Mouse (Mus musculus): ENCODE data around the gene Rps6. TPM values are rescaled to one million over a fixed set of nuclear protein-coding genes. Genes with fewer than 3 reads are reported as not detected.
"Not testable (repeated sequence)": the region's sequence is repeated elsewhere in the genome, so short reads cannot be mapped to it uniquely, and the experiment has no call there.

Rps6 gene
- total and polyA plus RNA-seq, 3 experiments = 325 to 601 (median 491) TPM

GRCm38 (mm10) chr4:86847246-86847645 is 10.0 kb downstream of the Rps6 start:
- H3K27ac ChIP-seq = no peak overlapping the region
- no peaks in the 10 kb centered on the region for H3K79me2 ChIP-seq (replicated peaks; ENCODE audit: control insufficient read depth, insufficient read depth, low read length)
- TF ChIP-seq POLR2A (IDR thresholded peaks at IDR 0.05; ENCODE audit: insufficient read depth, low read depth, low read length) = no peak
- no peak for TF ChIP-seq CTCF (IDR thresholded peaks at IDR 0.05)
- no peak for TF ChIP-seq EP300 (IDR thresholded peaks at IDR 0.05; ENCODE audit: insufficient read depth, low read depth, low read length)
- intact Hi-C loops (cut with DNase I) = no loop called here
- H3K9ac ChIP-seq (ENCODE audit: low read depth, low read length) = no peak overlapping the region
- H3K27me3 ChIP-seq (ENCODE audit: control insufficient read depth, insufficient read depth, low read length) = no peaks in the 10 kb centered on the region
- no peak overlapping the region for H3K4me3 ChIP-seq
- WGBS = 57% methylated on average over 2 of the region's 2 CpGs
- no peaks in the 10 kb centered on the region for H3K4me1 ChIP-seq (ENCODE audit: control insufficient read depth, insufficient read depth, low read length)
- H3K36me3 ChIP-seq (ENCODE audit: control insufficient read depth, insufficient read depth, low read length) = peaks cover 4% of the 10 kb centered on the region; the same call in 1 of the 2 replicates
- DNase-seq = no peak

- intact Hi-C loops (cut with DNase I) = no loop called here
- peaks cover 4% of the 10 kb centered on the region; the same call in 1 of the 2 replicates for H3K36me3 ChIP-seq (ENCODE audit: control insufficient read depth, insufficient read depth, low read length)
Measured at GRCm38 (mm10) chr4:86845384-86845783, 11.8 kb downstream of the Rps6 start.

GRCm38 (mm10) chr4:86841141-86841540 is 16.1 kb downstream of the Rps6 start:
- H3K4me3 ChIP-seq; H3K36me3 ChIP-seq (ENCODE audit: control insufficient read depth, insufficient read depth, low read length); H3K79me2 ChIP-seq (replicated peaks; ENCODE audit: control insufficient read depth, insufficient read depth, low read length): not testable (repeated sequence)

More at GRCm38 (mm10) chr4:86845384-86845783, 11.8 kb downstream of the Rps6 start:
- 52% methylated on average over 3 of the region's 3 CpGs for WGBS
- no peak overlapping the region for H3K4me3 ChIP-seq
- TF ChIP-seq EP300 (IDR thresholded peaks at IDR 0.05; ENCODE audit: insufficient read depth, low read depth, low read length) = no peak
- no peak for TF ChIP-seq POLR2A (IDR thresholded peaks at IDR 0.05; ENCODE audit: insufficient read depth, low read depth, low read length)
- TF ChIP-seq CTCF (IDR thresholded peaks at IDR 0.05) = no peak
- no peak overlapping the region for H3K9ac ChIP-seq (ENCODE audit: low read depth, low read length)
- no peak overlapping the region for H3K27ac ChIP-seq
- no peaks in the 10 kb centered on the region for H3K79me2 ChIP-seq (replicated peaks; ENCODE audit: control insufficient read depth, insufficient read depth, low read length)
- H3K27me3 ChIP-seq (ENCODE audit: control insufficient read depth, insufficient read depth, low read length) = no peaks in the 10 kb centered on the region
- DNase-seq = peak; percentile 30 to 59
- H3K4me1 ChIP-seq (ENCODE audit: control insufficient read depth, insufficient read depth, low read length) = no peaks in the 10 kb centered on the region

GRCm38 (mm10) chr4:86831896-86832295 is 25.3 kb downstream of the Rps6 start:
- Histone ChIP-seq H3K27ac (no peak overlapping the region), H3K36me3 (ENCODE audit: control insufficient read depth, insufficient read depth, low read length) (no peaks in the 10 kb centered on the region; the same call in 1 of the 2 replicates), H3K27me3 (ENCODE audit: control insufficient read depth, insufficient read depth, low read length) (no peaks in the 10 kb centered on the region), H3K4me1 (ENCODE audit: control insufficient read depth, insufficient read depth, low read length) (no peaks in the 10 kb centered on the region), H3K9ac (ENCODE audit: low read depth, low read length) (no peak overlapping the region), H3K79me2 (replicated peaks; ENCODE audit: control insufficient read depth, insufficient read depth, low read length) (no peaks in the 10 kb centered on the region), H3K4me3 (no peak overlapping the region)
- TF ChIP-seq CTCF (IDR thresholded peaks at IDR 0.05) (no peak), POLR2A (IDR thresholded peaks at IDR 0.05; ENCODE audit: insufficient read depth, low read depth, low read length) (no peak), EP300 (IDR thresholded peaks at IDR 0.05; ENCODE audit: insufficient read depth, low read depth, low read length) (no peak)
- DNase-seq = no peak
- intact Hi-C loops (cut with DNase I) = no loop called here
- 90% methylated on average over 2 of the region's 2 CpGs for WGBS

More at GRCm38 (mm10) chr4:86841141-86841540, 16.1 kb downstream of the Rps6 start:
- DNase-seq; H3K27ac ChIP-seq; H3K27me3 ChIP-seq (ENCODE audit: control insufficient read depth, insufficient read depth, low read length); H3K4me1 ChIP-seq (ENCODE audit: control insufficient read depth, insufficient read depth, low read length); H3K9ac ChIP-seq (ENCODE audit: low read depth, low read length): not testable (repeated sequence)
- WGBS = 98% methylated on average over 2 of the region's 2 CpGs
- intact Hi-C loops (cut with DNase I) = loop anchor here (5.0 kb wide), 1 partner anchor 81 kb away; no protein-coding TSS in a partner anchor

- no peak overlapping the region for H3K27ac ChIP-seq
- DNase-seq = no peak
- H3K4me1 ChIP-seq (ENCODE audit: control insufficient read depth, insufficient read depth, low read length) = no peaks in the 10 kb centered on the region
- H3K4me3 ChIP-seq = no peak overlapping the region
- intact Hi-C loops (cut with DNase I) = no loop called here
- peaks cover 6% of the 10 kb centered on the region for H3K36me3 ChIP-seq (ENCODE audit: control insufficient read depth, insufficient read depth, low read length)
- WGBS = 58% methylated on average over 7 of the region's 7 CpGs
- H3K27me3 ChIP-seq (ENCODE audit: control insufficient read depth, insufficient read depth, low read length) = no peaks in the 10 kb centered on the region
- no peak for TF ChIP-seq CTCF (IDR thresholded peaks at IDR 0.05)
- no peak for TF ChIP-seq EP300 (IDR thresholded peaks at IDR 0.05; ENCODE audit: insufficient read depth, low read depth, low read length)
- no peak for TF ChIP-seq POLR2A (IDR thresholded peaks at IDR 0.05; ENCODE audit: insufficient read depth, low read depth, low read length)
- no peaks in the 10 kb centered on the region for H3K79me2 ChIP-seq (replicated peaks; ENCODE audit: control insufficient read depth, insufficient read depth, low read length)
- no peak overlapping the region for H3K9ac ChIP-seq (ENCODE audit: low read depth, low read length)
Measured at GRCm38 (mm10) chr4:86825143-86825542, 32.1 kb downstream of the Rps6 start.

GRCm38 (mm10) chr4:86823169-86823568 is 34.0 kb downstream of the Rps6 start:
- Histone ChIP-seq H3K79me2 (replicated peaks; ENCODE audit: control insufficient read depth, insufficient read depth, low read length) (no peaks in the 10 kb centered on the region), H3K27me3 (ENCODE audit: control insufficient read depth, insufficient read depth, low read length) (no peaks in the 10 kb centered on the region), H3K4me3 (no peak overlapping the region), H3K27ac (no peak overlapping the region), H3K36me3 (ENCODE audit: control insufficient read depth, insufficient read depth, low read length) (peaks cover 6% of the 10 kb centered on the region), H3K9ac (ENCODE audit: low read depth, low read length) (no peak overlapping the region), H3K4me1 (ENCODE audit: control insufficient read depth, insufficient read depth, low read length) (no peaks in the 10 kb centered on the region)
- TF ChIP-seq EP300 (IDR thresholded peaks at IDR 0.05; ENCODE audit: insufficient read depth, low read depth, low read length) = no peak
- peak; percentile 80 for TF ChIP-seq CTCF (IDR thresholded peaks at IDR 0.05)
- no peak for TF ChIP-seq POLR2A (IDR thresholded peaks at IDR 0.05; ENCODE audit: insufficient read depth, low read depth, low read length)
- 91% methylated on average over 2 of the region's 2 CpGs for WGBS
- intact Hi-C loops (cut with DNase I) = no loop called here
- peak; percentile 13 to 53 for DNase-seq
